Mouse (Mus musculus): ENCODE measurements around the gene Hectd1. TPM values are rescaled to one million over a fixed set of nuclear protein-coding genes. Genes with fewer than 3 reads are reported as not detected.

Gene Hectd1
- 10 to 100 TPM; 95.8 to 97.3 TPM for total RNA-seq (2021)

- intact Hi-C loops (cut with DNase I) = loop anchor here (2.0 to 5.0 kb wide), 3 partner anchors 15 to 173 kb away; no protein-coding TSS in a partner anchor
- DNase-seq = peak; percentile 90 to 91
Observed at GRCm38 (mm10) chr12:51829290-51830076, at the start of gene Hectd1. Hectd1 (minus strand) TSS chr12:51829536.

- intact Hi-C loops (cut with DNase I) = no loop called here
- DNase-seq = no peak
Observed at GRCm38 (mm10) chr12:51871446-51872144, 42.3 kb upstream of the Hectd1 start.

- DNase-seq = no peak
- intact Hi-C loops (cut with DNase I) = no loop called here
Observed at GRCm38 (mm10) chr12:51869511-51869910, 40.2 kb upstream of the Hectd1 start.

GRCm38 (mm10) chr12:51867076-51867475 is 37.7 kb upstream of the Hectd1 start:
- intact Hi-C loops (cut with DNase I) = no loop called here
- no peak for DNase-seq

- peak; percentile 35 to 44 for DNase-seq
- intact Hi-C loops (cut with DNase I) = no loop called here
Observed at GRCm38 (mm10) chr12:51866226-51866910, 37.0 kb upstream of the Hectd1 start.

- peak; percentile 26 to 38 for DNase-seq
- intact Hi-C loops (cut with DNase I) = no loop called here
Observed at GRCm38 (mm10) chr12:51865790-51866179, 36.4 kb upstream of the Hectd1 start.

- no peak for DNase-seq
- intact Hi-C loops (cut with DNase I) = no loop called here
Observed at GRCm38 (mm10) chr12:51865061-51865789, 35.9 kb upstream of the Hectd1 start.

- intact Hi-C loops (cut with DNase I) = no loop called here
- DNase-seq = no peak
Observed at GRCm38 (mm10) chr12:51863116-51864002, 34.0 kb upstream of the Hectd1 start.

- intact Hi-C loops (cut with DNase I) = no loop called here
- DNase-seq = no peak
Observed at GRCm38 (mm10) chr12:51858134-51859028, 29.0 kb upstream of the Hectd1 start.

- intact Hi-C loops (cut with DNase I) = no loop called here
- DNase-seq = no peak
Observed at GRCm38 (mm10) chr12:51856768-51857295, 27.5 kb upstream of the Hectd1 start.

GRCm38 (mm10) chr12:51855872-51856271 is 26.5 kb upstream of the Hectd1 start:
- intact Hi-C loops (cut with DNase I) = no loop called here

GRCm38 (mm10) chr12:51855453-51855852 is 26.1 kb upstream of the Hectd1 start:
- intact Hi-C loops (cut with DNase I) = no loop called here
- no peak for DNase-seq

More at GRCm38 (mm10) chr12:51855872-51856271, 26.5 kb upstream of the Hectd1 start:
- DNase-seq = no peak

- intact Hi-C loops (cut with DNase I) = no loop called here
- no peak for DNase-seq
Observed at GRCm38 (mm10) chr12:51851617-51852016, 22.3 kb upstream of the Hectd1 start.

GRCm38 (mm10) chr12:51851155-51851554 is 21.8 kb upstream of the Hectd1 start:
- no peak for DNase-seq
- intact Hi-C loops (cut with DNase I) = no loop called here

- intact Hi-C loops (cut with DNase I) = no loop called here
- no peak for DNase-seq
Observed at GRCm38 (mm10) chr12:51850339-51850738, 21.0 kb upstream of the Hectd1 start.

GRCm38 (mm10) chr12:51849902-51850301 is 20.6 kb upstream of the Hectd1 start:
- no peak for DNase-seq
- intact Hi-C loops (cut with DNase I) = no loop called here

- intact Hi-C loops (cut with DNase I) = no loop called here
- DNase-seq = peak; percentile 64 to 66
Observed at GRCm38 (mm10) chr12:51847953-51848680, 18.8 kb upstream of the Hectd1 start.

GRCm38 (mm10) chr12:51845261-51845660 is 15.9 kb upstream of the Hectd1 start:
- no peak for DNase-seq
- intact Hi-C loops (cut with DNase I) = loop anchor here (2.0 kb wide), 1 partner anchor 14 kb away; no protein-coding TSS in a partner anchor
